Mouse (Mus musculus) heart, embryonic 14.5 days (tissue): ENCODE measurements around the gene Pik3r6. TPM values are rescaled to one million over a fixed set of nuclear protein-coding genes. Genes with fewer than 3 reads are reported as not detected.

Experiments
- ATAC-seq: fragments of 200-750 bp; cut with Nextera tagmentation; 2 replicates; pipeline ENCODE4 v1.8.0; 2017; ENCODE audit warnings: low read depth, moderate TSS enrichment; ENCODE audit not compliant: insufficient number of reproducible peaks, insufficient read depth, low FRiP score
- H3K27ac ChIP-seq, 2 experiments: fragments of 200-500 bp in 1 of 2; fragments of 300-500 bp in 1 of 2; sonication (generic) in 1 of 2; replicated peaks in 1 of 2; 2 replicates each; pipeline ENCODE4 v1.5.1; 2012 to 2014; ENCODE audit warnings: low read depth in 2 of 2, low read length in 2 of 2, control low read depth in 1 of 2, mild to moderate bottlenecking in 1 of 2, mixed read lengths in 1 of 2; ENCODE audit not compliant: control insufficient read depth in 1 of 2, insufficient read depth in 1 of 2
- H3K27me3 ChIP-seq: fragments of 300-500 bp; sonication (generic); 2 replicates; pipeline ENCODE4 v1.6.1; 2014; ENCODE audit warnings: mild to moderate bottlenecking, low read length, control low read depth; ENCODE audit not compliant: control insufficient read depth, insufficient read depth
- H3K36me3 ChIP-seq: fragments of 300-500 bp; sonication (generic); 2 replicates; pipeline ENCODE4 v1.6.1; 2014; ENCODE audit warnings: mild to moderate bottlenecking, control low read depth, low read length, mixed read lengths; ENCODE audit not compliant: control insufficient read depth, insufficient read depth
- H3K4me1 ChIP-seq, 2 experiments: fragments of 200-500 bp in 1 of 2; fragments of 300-500 bp in 1 of 2; sonication (generic) in 1 of 2; 2 replicates each; pipeline ENCODE4 v1.6.1; 2012 to 2014; ENCODE audit warnings: low read length in 2 of 2, control low read depth in 1 of 2, mixed read lengths in 1 of 2; ENCODE audit not compliant: control insufficient read depth in 2 of 2, insufficient read depth in 2 of 2
- H3K4me2 ChIP-seq: fragments of 300-500 bp; sonication (generic); 2 replicates; pipeline ENCODE4 v1.6.1; 2014; ENCODE audit warnings: mild to moderate bottlenecking, low read length
- H3K4me3 ChIP-seq, 2 experiments: fragments of 200-500 bp in 1 of 2; fragments of 300-500 bp in 1 of 2; sonication (generic) in 1 of 2; 2 replicates each; pipeline ENCODE4 v1.5.1; 2012 to 2014; ENCODE audit warnings: low read length in 2 of 2, mild to moderate bottlenecking in 2 of 2, control low read depth in 1 of 2, low read depth in 1 of 2, moderate library complexity in 1 of 2; ENCODE audit not compliant: control insufficient read depth in 1 of 2, insufficient read depth in 1 of 2
- H3K9ac ChIP-seq: fragments of 300-500 bp; sonication (generic); 2 replicates; pipeline ENCODE4 v1.6.1; 2014; ENCODE audit warnings: mild to moderate bottlenecking, low read length
- H3K9me3 ChIP-seq: fragments of 300-500 bp; sonication (generic); 2 replicates; pipeline ENCODE4 v1.6.1; 2016; ENCODE audit warnings: low read length, control low read depth; ENCODE audit not compliant: control insufficient read depth
- WGBS: fragments of 180-500 bp; shearing (Covaris S2); extraction: QIAGEN DNeasy Blood & Tissue Kit; methylation state at CpG from one replicate; pipeline ENCODE4 v1.1.7; 2014; 5-methylcytosine and 5-hydroxymethylcytosine counted together
- polyA plus RNA-seq: library from polyadenylated mRNA; unstranded; fragments of >200 nt; fragmentation: Nextera tagmentation; extraction: Ambion mirVana; gene quantifications from 2 replicates; pipeline ENCODE4 v1.2.1, GENCODE M21; 2014

The Pik3r6 gene
- polyA plus RNA-seq, 1 experiment from 2014 or later = 2.8 TPM

- WGBS = 90% methylated on average over 3 of the region's 3 CpGs
- ATAC-seq = no peak
- no peaks in the 10 kb centered on the region for H3K36me3 ChIP-seq
- no peak overlapping the region for H3K9ac ChIP-seq
- no peak overlapping the region for H3K4me2 ChIP-seq
- no peak overlapping the region for H3K27ac ChIP-seq
- no peaks in the 10 kb centered on the region for H3K27me3 ChIP-seq
- peaks cover 2 to 11% of the 10 kb centered on the region in 2 experiments; a peak in 3 of 4 replicates for H3K4me1 ChIP-seq
- no peak overlapping the region for H3K4me3 ChIP-seq
- no peaks in the 10 kb centered on the region for H3K9me3 ChIP-seq
Measured at GRCm38 (mm10) chr11:68486093-68486492, 16.7 kb upstream of the Pik3r6 start.

GRCm38 (mm10) chr11:68487720-68488119, 15.1 kb upstream of the Pik3r6 start:
- Histone ChIP-seq H3K27me3 (no peaks in the 10 kb centered on the region), H3K4me2 (no peak overlapping the region), H3K4me1 (peaks cover 8 to 18% of the 10 kb centered on the region in 2 experiments), H3K36me3 (no peaks in the 10 kb centered on the region), H3K9ac (no peak overlapping the region), H3K9me3 (no peaks in the 10 kb centered on the region), H3K27ac (no peak overlapping the region), H3K4me3 (no peak overlapping the region)
- WGBS = 86% methylated on average over 10 of the region's 10 CpGs
- ATAC-seq = no peak

GRCm38 (mm10) chr11:68488256-68488824, 14.5 kb upstream of the Pik3r6 start:
- H3K27ac ChIP-seq = no peak overlapping the region
- WGBS = 55% methylated on average over 6 of the region's 6 CpGs
- no peak overlapping the region for H3K4me2 ChIP-seq
- ATAC-seq = no peak
- no peak overlapping the region for H3K9ac ChIP-seq
- no peaks in the 10 kb centered on the region for H3K27me3 ChIP-seq
- H3K9me3 ChIP-seq = no peaks in the 10 kb centered on the region
- peaks cover 10 to 21% of the 10 kb centered on the region in 2 experiments for H3K4me1 ChIP-seq
- no peaks in the 10 kb centered on the region for H3K36me3 ChIP-seq
- H3K4me3 ChIP-seq = no peak overlapping the region

- WGBS = 53% methylated on average over 2 of the region's 2 CpGs
- no peak for ATAC-seq
Measured at GRCm38 (mm10) chr11:68489236-68489635, 13.6 kb upstream of the Pik3r6 start.

GRCm38 (mm10) chr11:68492592-68492991, 10.2 kb upstream of the Pik3r6 start:
- H3K9me3 ChIP-seq = no peaks in the 10 kb centered on the region
- H3K4me3 ChIP-seq = no peak overlapping the region
- peaks cover 20 to 21% of the 10 kb centered on the region in 2 experiments for H3K4me1 ChIP-seq
- 86% methylated on average over 11 of the region's 11 CpGs for WGBS
- no peaks in the 10 kb centered on the region for H3K36me3 ChIP-seq
- ATAC-seq = no peak
- no peak overlapping the region for H3K9ac ChIP-seq
- H3K27me3 ChIP-seq = no peaks in the 10 kb centered on the region
- H3K4me2 ChIP-seq = no peak overlapping the region
- H3K27ac ChIP-seq = no peak overlapping the region

More at GRCm38 (mm10) chr11:68489236-68489635, 13.6 kb upstream of the Pik3r6 start:
- no peaks in the 10 kb centered on the region for H3K36me3 ChIP-seq
- H3K4me2 ChIP-seq = no peak overlapping the region
- H3K9me3 ChIP-seq = no peaks in the 10 kb centered on the region
- H3K4me1 ChIP-seq = peaks cover 19 to 27% of the 10 kb centered on the region in 2 experiments
- H3K27me3 ChIP-seq = no peaks in the 10 kb centered on the region
- H3K9ac ChIP-seq = no peak overlapping the region
- no peak overlapping the region for H3K27ac ChIP-seq
- no peak overlapping the region for H3K4me3 ChIP-seq

GRCm38 (mm10) chr11:68493760-68494159, 9.1 kb upstream of the Pik3r6 start:
- Histone ChIP-seq H3K27ac (peak overlapping the region; percentile 24 to 31), H3K9me3 (no peaks in the 10 kb centered on the region), H3K4me2 (peak overlapping the region; percentile 21; the same call in 1 of the 2 replicates), H3K4me1 (peaks cover 20 to 21% of the 10 kb centered on the region in 2 experiments), H3K27me3 (no peaks in the 10 kb centered on the region), H3K36me3 (no peaks in the 10 kb centered on the region), H3K9ac (no peak overlapping the region; the same call in 1 of the 2 replicates), H3K4me3 (no peak overlapping the region)
- peak; percentile 38 for ATAC-seq
- WGBS = 16% methylated on average over 5 of the region's 5 CpGs

- Histone ChIP-seq H3K9me3 (no peaks in the 10 kb centered on the region), H3K4me3 (no peak overlapping the region), H3K4me1 (peaks cover 23 to 28% of the 10 kb centered on the region in 2 experiments), H3K9ac (no peak overlapping the region), H3K4me2 (no peak overlapping the region), H3K27ac (0 out of 4 replicates have a peak overlapping the region, but pooled peaks of 1 of the 2 experiments have one; percentile 9), H3K27me3 (no peaks in the 10 kb centered on the region), H3K36me3 (no peaks in the 10 kb centered on the region)
- WGBS = 55% methylated on average over 6 of the region's 6 CpGs
- no peak for ATAC-seq
Measured at GRCm38 (mm10) chr11:68497081-68497480, 5.7 kb upstream of the Pik3r6 start.

- H3K9ac ChIP-seq = no peak overlapping the region
- H3K36me3 ChIP-seq = no peaks in the 10 kb centered on the region
- H3K27ac ChIP-seq = no peak overlapping the region
- H3K4me3 ChIP-seq = no peak overlapping the region
- no peaks in the 10 kb centered on the region for H3K9me3 ChIP-seq
- ATAC-seq = no peak
- H3K4me1 ChIP-seq = peaks cover 17 to 21% of the 10 kb centered on the region in 2 experiments
- H3K27me3 ChIP-seq = no peaks in the 10 kb centered on the region
- 83% methylated on average over 11 of the region's 11 CpGs for WGBS
- no peak overlapping the region for H3K4me2 ChIP-seq
Measured at GRCm38 (mm10) chr11:68498517-68498916, 4.3 kb upstream of the Pik3r6 start.
